In genomic region chr1:58458175-58458574, GRCm38 (mm10) we compare ENCODE assay signal across 13 mouse cellular contexts.
"Had no signal": no experiment of that assay in that cellular context is flagged by ENCODE, and none has a peak within 500 bp of the region (broad histone marks: within the 10 kb centered on the region; RNA-seq: fewer than 3 reads in every experiment).

No protein-coding gene starts in this region.

- H3K9me3 ChIP-seq: limb, embryonic 10.5 days; midbrain, embryonic 12.5 days; neural tube, embryonic 13.5 days had no signal

- H3K4me1 ChIP-seq: limb, embryonic 10.5 days; midbrain, embryonic 12.5 days; neural tube, embryonic 13.5 days had no signal

- H3K9ac ChIP-seq: liver, embryonic 14.5 days; lung, embryonic 14.5 days; midbrain, embryonic 12.5 days; neural tube, embryonic 13.5 days had no signal

- ATAC-seq: midbrain, embryonic 16.5 days had no signal

- H3K4me3 ChIP-seq: left cerebral cortex, adult 2 months; limb, embryonic 10.5 days; midbrain, embryonic 12.5 days; neural tube, embryonic 13.5 days had no signal

- H3K27me3 ChIP-seq: midbrain, embryonic 12.5 days; neural tube, embryonic 13.5 days had no signal

- H3K4me2 ChIP-seq: lung, embryonic 14.5 days; midbrain, embryonic 12.5 days; neural tube, embryonic 13.5 days had no signal

- H3K27ac ChIP-seq: kidney, postnatal 0 days; left cerebral cortex, adult 2 months; limb, embryonic 10.5 days; liver, embryonic 14.5 days; midbrain, embryonic 12.5 days; neural tube, embryonic 13.5 days had no signal

- DNase-seq: lung, postnatal 10 days; retina, postnatal 1 day; spleen, adult 18-20 months; thymus, adult 2 months; thymus, postnatal 25 days had no signal
